8 mouse cellular contexts compared by ENCODE assay signal in genomic region chr9:13298513-13298878, GRCm38 (mm10). TPM values are rescaled to one million over a fixed set of nuclear protein-coding genes. Genes with fewer than 3 reads are reported as not detected.
DNase-seq lines count a peak whose midpoint lies in the region; ATAC-seq and TF ChIP-seq lines count a peak whose summit lies in the region.

No protein-coding gene starts in this region.

- no peak for TF ChIP-seq CTCF in thymus, adult 2 months (IDR thresholded peaks at IDR 0.05; ENCODE audit: borderline replicate concordance, control insufficient read depth, extremely low read depth, insufficient read depth, low read length, poor library complexity)
- TF ChIP-seq CTCF in stomach, postnatal 0 days (IDR thresholded peaks at IDR 0.05; ENCODE audit: low read depth) = no peak

- H3K4me3 ChIP-seq in thymus, adult 2 months (ENCODE audit: control insufficient read depth, insufficient read depth, low read length) = peak overlapping the region; percentile 49
- H3K4me3 ChIP-seq in forebrain, embryonic 15.5 days = peak overlapping the region; percentile 55
- peak overlapping the region; percentile 71 for H3K4me3 ChIP-seq in liver, embryonic 12.5 days
- peak overlapping the region; percentile 66 for H3K4me3 ChIP-seq in stomach, postnatal 0 days (ENCODE audit: low read depth, low read length)

- TF ChIP-seq POLR2A in thymus, adult 2 months (IDR thresholded peaks at IDR 0.05; ENCODE audit: control insufficient read depth, extremely low read depth, insufficient read depth, low read length, poor library complexity) = no peak

- TF ChIP-seq EP300 in stomach, postnatal 0 days (optimal IDR thresholded peaks at IDR 0.05) = no peak

- 7% methylated on average over 9 of the region's 9 CpGs for WGBS in thymus, adult 2 months
- WGBS in forebrain, embryonic 15.5 days = 22% methylated on average over 9 of the region's 9 CpGs
- WGBS in liver, embryonic 12.5 days (ENCODE audit: insufficient replicate concordance) = 8% methylated on average over 9 of the region's 9 CpGs
- 26% methylated on average over 9 of the region's 9 CpGs for WGBS in stomach, postnatal 0 days

- peak overlapping the region; percentile 59 for H3K9ac ChIP-seq in forebrain, embryonic 15.5 days (replicated peaks)
- H3K9ac ChIP-seq in liver, embryonic 12.5 days = peak overlapping the region; percentile 74
- H3K9ac ChIP-seq in stomach, postnatal 0 days (ENCODE audit: low read length) = peak overlapping the region; percentile 69

- no peak for ATAC-seq in forebrain, embryonic 15.5 days (replicated peaks)
- ATAC-seq in liver, embryonic 12.5 days = no peak
- ATAC-seq in stomach, postnatal 0 days (ENCODE audit: low FRiP score, low TSS enrichment) = no peak
- no peak for ATAC-seq in cerebellum, adult (ENCODE audit: insufficient number of reproducible peaks, low FRiP score, low TSS enrichment)

- H3K9me3 ChIP-seq in forebrain, embryonic 15.5 days = no peaks in the 10 kb centered on the region
- H3K9me3 ChIP-seq in liver, embryonic 12.5 days (replicated peaks) = no peaks in the 10 kb centered on the region
- no peaks in the 10 kb centered on the region for H3K9me3 ChIP-seq in stomach, postnatal 0 days (ENCODE audit: control insufficient read depth, low read length)

- no peak for DNase-seq in thymus, adult 2 months
- DNase-seq in thymus, postnatal 25 days = no peak
- no peak for DNase-seq in stomach, postnatal 0 days (ENCODE audit: low spot score)
- DNase-seq in gastrocnemius, adult 18-20 months (ENCODE audit: low spot score) = no peak
- DNase-seq in right cerebral cortex, adult 2 months (ENCODE audit: low spot score in 2 of 2) = no peak

- no peak overlapping the region for H3K27ac ChIP-seq in thymus, adult 2 months (ENCODE audit: control insufficient read depth, insufficient read depth, low read length)
- no peak overlapping the region; the same call in 1 of the 2 replicates for H3K27ac ChIP-seq in forebrain, embryonic 15.5 days (replicated peaks)
- H3K27ac ChIP-seq in liver, embryonic 12.5 days = peak overlapping the region; percentile 53
- peak overlapping the region; percentile 82; the same call in 1 of the 2 replicates for H3K27ac ChIP-seq in stomach, postnatal 0 days (replicated peaks)

- H3K27me3 ChIP-seq in thymus, adult 2 months (ENCODE audit: control insufficient read depth, insufficient read depth, low read length) = no peaks in the 10 kb centered on the region
- H3K27me3 ChIP-seq in forebrain, embryonic 15.5 days = no peaks in the 10 kb centered on the region
- H3K27me3 ChIP-seq in liver, embryonic 12.5 days (replicated peaks) = no peaks in the 10 kb centered on the region
- no peaks in the 10 kb centered on the region for H3K27me3 ChIP-seq in stomach, postnatal 0 days (ENCODE audit: control insufficient read depth, insufficient read depth, low read length)

- H3K4me1 ChIP-seq in thymus, adult 2 months (replicated peaks; ENCODE audit: control insufficient read depth, insufficient read depth, low read length) = peaks cover 28% of the 10 kb centered on the region
- peaks cover 60% of the 10 kb centered on the region for H3K4me1 ChIP-seq in forebrain, embryonic 15.5 days
- H3K4me1 ChIP-seq in liver, embryonic 12.5 days = peaks cover 44% of the 10 kb centered on the region
- H3K4me1 ChIP-seq in stomach, postnatal 0 days (replicated peaks; ENCODE audit: control insufficient read depth, insufficient read depth) = peaks cover 13% of the 10 kb centered on the region; the same call in 1 of the 2 replicates

- peak overlapping the region; percentile 95 for H3K4me2 ChIP-seq in forebrain, embryonic 15.5 days (replicated peaks)
- peak overlapping the region; percentile 97 for H3K4me2 ChIP-seq in liver, embryonic 12.5 days
- H3K4me2 ChIP-seq in stomach, postnatal 0 days (replicated peaks; ENCODE audit: low read depth) = peak overlapping the region; percentile 97

- no peaks in the 10 kb centered on the region for H3K36me3 ChIP-seq in thymus, adult 2 months (ENCODE audit: control insufficient read depth, insufficient read depth, low read length)
- H3K36me3 ChIP-seq in forebrain, embryonic 15.5 days = no peaks in the 10 kb centered on the region
- no peaks in the 10 kb centered on the region for H3K36me3 ChIP-seq in liver, embryonic 12.5 days
- no peaks in the 10 kb centered on the region for H3K36me3 ChIP-seq in stomach, postnatal 0 days (ENCODE audit: control insufficient read depth, insufficient read depth, low read length)

RNA-seq across cellular contexts. Expression of gene Maml2, which starts 0.7 kb away (rescaled TPM):
- polyA plus RNA-seq in thymus, adult 2 months (2012; rRNA removed) = 12.9 and 14.3 TPM in 2 replicates
- polyA plus RNA-seq in forebrain, embryonic 15.5 days (2015; fragmentation: Nextera tagmentation; extraction: Ambion mirVana) = 8.1 and 9.3 TPM in 2 replicates
- polyA plus RNA-seq in liver, embryonic 12.5 days (2016; fragmentation: Nextera tagmentation; extraction: Ambion mirVana) = 1.6 and 1.7 TPM in 2 replicates
- 4.0 and 4.3 TPM in 2 replicates for polyA plus RNA-seq in stomach, postnatal 0 days (2015; fragmentation: Nextera tagmentation; extraction: Ambion mirVana)
- 1 to 10 TPM; 2.3 to 2.6 TPM for total RNA-seq in gastrocnemius, adult 18-20 months (2021)

RNA-seq across cellular contexts. Expression of gene Ccdc82, which starts 51.7 kb away (rescaled TPM):
- polyA plus RNA-seq in thymus, adult 2 months (2012; rRNA removed) = 16.3 and 17.8 TPM in 2 replicates
- 10.9 and 11.0 TPM in 2 replicates for polyA plus RNA-seq in forebrain, embryonic 15.5 days (2015; fragmentation: Nextera tagmentation; extraction: Ambion mirVana)
- polyA plus RNA-seq in liver, embryonic 12.5 days (2016; fragmentation: Nextera tagmentation; extraction: Ambion mirVana) = 14.0 and 15.2 TPM in 2 replicates
- 4.4 and 4.7 TPM in 2 replicates for polyA plus RNA-seq in stomach, postnatal 0 days (2015; fragmentation: Nextera tagmentation; extraction: Ambion mirVana)
- 1 to 10 TPM; 3.6 to 4.9 TPM for total RNA-seq in gastrocnemius, adult 18-20 months (2021)

RNA-seq across cellular contexts. Expression of gene Jrkl, which starts 52.9 kb away (rescaled TPM):
- 0.73 and 0.97 TPM in 2 replicates for polyA plus RNA-seq in thymus, adult 2 months (2012; rRNA removed)
- 13.2 and 13.6 TPM in 2 replicates for polyA plus RNA-seq in forebrain, embryonic 15.5 days (2015; fragmentation: Nextera tagmentation; extraction: Ambion mirVana)
- polyA plus RNA-seq in liver, embryonic 12.5 days (2016; fragmentation: Nextera tagmentation; extraction: Ambion mirVana) = 3.4 and 3.7 TPM in 2 replicates
- 6.5 and 7.2 TPM in 2 replicates for polyA plus RNA-seq in stomach, postnatal 0 days (2015; fragmentation: Nextera tagmentation; extraction: Ambion mirVana)
- 1 to 10 TPM; 2.8 to 3.1 TPM for total RNA-seq in gastrocnemius, adult 18-20 months (2021)

Comparison
In these comparisons a context has a peak if more than half of its experiments do, and no peak if none do; other contexts are left out.
1. H3K27ac ChIP-seq: peak in liver, embryonic 12.5 days (single experiment) and stomach, postnatal 0 days (single experiment); none in thymus, adult 2 months (single experiment) and forebrain, embryonic 15.5 days (single experiment).
2. Peak in every context shown above with its lines, with median percentiles within 50 percentile points of each other: H3K4me3 ChIP-seq, H3K4me2 ChIP-seq and H3K9ac ChIP-seq.